Mouse (Mus musculus) neural tube, embryonic 13.5 days (tissue): ENCODE results near the gene Grm2. TPM values are rescaled to one million over a fixed set of nuclear protein-coding genes. Genes with fewer than 3 reads are reported as not detected.
"Not testable (repeated sequence)": the region's sequence is repeated elsewhere in the genome, so short reads cannot be mapped to it uniquely, and the experiment has no call there.

ENCODE experiments used
- ATAC-seq: fragments of 200-750 bp; cut with Nextera tagmentation; 2 replicates; pipeline ENCODE4 v1.8.0; 2017; ENCODE audit warnings: low read depth, mild to moderate bottlenecking, moderate TSS enrichment, moderate library complexity
- H3K27ac ChIP-seq: fragments of 300-500 bp; sonication (generic); replicated peaks from 2 replicates; pipeline ENCODE4 v1.5.1; 2015; ENCODE audit warnings: moderate library complexity, mild to moderate bottlenecking, inconsistent platforms
- H3K27me3 ChIP-seq: fragments of 300-500 bp; sonication (generic); 2 replicates; pipeline ENCODE4 v1.6.1; 2015; ENCODE audit warnings: mild to moderate bottlenecking, inconsistent platforms
- H3K36me3 ChIP-seq: fragments of 300-500 bp; sonication (generic); 2 replicates; pipeline ENCODE4 v1.6.1; 2015; ENCODE audit warnings: mild to moderate bottlenecking, inconsistent platforms
- H3K4me1 ChIP-seq: fragments of 300-500 bp; sonication (generic); replicated peaks from 2 replicates; pipeline ENCODE4 v1.6.1; 2015; ENCODE audit warnings: inconsistent platforms
- H3K4me2 ChIP-seq: fragments of 300-500 bp; sonication (generic); 2 replicates; pipeline ENCODE4 v1.6.1; 2015; ENCODE audit warnings: inconsistent platforms, mild to moderate bottlenecking, moderate library complexity
- H3K4me3 ChIP-seq: fragments of 300-500 bp; sonication (generic); 2 replicates; pipeline ENCODE4 v1.5.1; 2015; ENCODE audit warnings: mild to moderate bottlenecking, inconsistent platforms
- H3K9ac ChIP-seq: fragments of 300-500 bp; sonication (generic); 2 replicates; pipeline ENCODE4 v1.6.1; 2015; ENCODE audit warnings: moderate library complexity, mild to moderate bottlenecking, inconsistent platforms
- H3K9me3 ChIP-seq: fragments of 300-500 bp; sonication (generic); 2 replicates; pipeline ENCODE4 v1.6.1; 2016; ENCODE audit warnings: inconsistent platforms
- WGBS: fragments of 180-500 bp; shearing (Covaris S2); methylation state at CpG from one replicate; pipeline ENCODE4 v1.1.7; 2015; 5-methylcytosine and 5-hydroxymethylcytosine counted together
- polyA plus RNA-seq: library from polyadenylated mRNA; unstranded; fragments of >200 nt; fragmentation: Nextera tagmentation; extraction: Ambion mirVana; gene quantifications from 2 replicates; pipeline ENCODE4 v1.2.1, GENCODE M21; 2015

The Grm2 gene
- polyA plus RNA-seq, 1 experiment from 2014 or later, result 3.5 TPM

DNA sequence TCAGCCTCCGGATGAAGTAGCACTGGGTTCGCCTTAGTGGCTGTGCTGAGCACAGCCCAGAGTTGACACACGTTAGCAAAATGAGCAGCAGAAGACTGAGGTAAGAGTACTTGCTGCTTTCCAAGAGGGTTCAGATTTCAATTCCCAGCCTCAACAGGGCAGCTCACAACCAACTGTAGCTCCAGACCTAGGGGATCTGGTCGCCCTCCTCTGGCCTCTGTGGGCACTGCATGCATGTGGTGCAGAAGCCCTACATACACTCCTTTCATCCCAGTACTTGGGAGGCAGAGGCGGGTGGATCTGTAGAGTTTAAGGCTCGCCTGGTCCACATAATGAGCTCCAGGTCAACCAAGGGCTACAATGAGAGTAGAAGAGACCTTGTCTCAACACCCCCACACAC lies 12.1 kb downstream of the Grm2 start:
- no peaks in the 10 kb centered on the region for H3K4me1 ChIP-seq
- 64% methylated on average over 6 of the region's 6 CpGs for WGBS
- no peaks in the 10 kb centered on the region for H3K27me3 ChIP-seq
- H3K36me3 ChIP-seq, result no peaks in the 10 kb centered on the region
- H3K4me3 ChIP-seq, result no peak overlapping the region
- H3K9ac ChIP-seq, result no peak overlapping the region
- H3K4me2 ChIP-seq, result no peak overlapping the region
- H3K27ac ChIP-seq, result no peak overlapping the region
- no peak for ATAC-seq
- H3K9me3 ChIP-seq, result no peaks in the 10 kb centered on the region

DNA sequence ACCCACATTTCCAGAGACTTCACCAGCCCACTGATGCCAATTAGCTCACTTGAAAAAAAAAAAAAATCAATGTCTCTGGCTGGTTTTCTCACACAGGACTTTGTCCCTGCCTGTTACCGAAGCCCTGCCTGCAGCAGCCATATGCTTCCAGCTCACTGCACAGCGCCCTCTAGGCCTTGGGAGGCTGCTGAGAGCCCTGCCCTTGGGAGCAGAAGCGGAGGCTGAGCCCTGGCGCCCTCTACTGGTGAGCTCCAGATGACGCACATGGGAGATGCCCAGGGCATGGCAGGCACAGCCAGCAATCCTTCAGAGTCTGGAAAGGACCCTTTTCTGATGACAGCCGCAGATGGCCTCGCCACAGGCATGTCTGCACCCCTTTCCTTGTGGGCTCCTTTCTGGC lies 12.8 kb downstream of the Grm2 start:
- no peak for ATAC-seq
- no peak overlapping the region for H3K4me3 ChIP-seq
- no peak overlapping the region for H3K4me2 ChIP-seq
- no peaks in the 10 kb centered on the region for H3K27me3 ChIP-seq
- WGBS, result 31% methylated on average over 7 of the region's 7 CpGs
- H3K4me1 ChIP-seq, result no peaks in the 10 kb centered on the region
- no peak overlapping the region for H3K27ac ChIP-seq
- no peaks in the 10 kb centered on the region for H3K9me3 ChIP-seq
- no peaks in the 10 kb centered on the region for H3K36me3 ChIP-seq
- H3K9ac ChIP-seq, result no peak overlapping the region

DNA sequence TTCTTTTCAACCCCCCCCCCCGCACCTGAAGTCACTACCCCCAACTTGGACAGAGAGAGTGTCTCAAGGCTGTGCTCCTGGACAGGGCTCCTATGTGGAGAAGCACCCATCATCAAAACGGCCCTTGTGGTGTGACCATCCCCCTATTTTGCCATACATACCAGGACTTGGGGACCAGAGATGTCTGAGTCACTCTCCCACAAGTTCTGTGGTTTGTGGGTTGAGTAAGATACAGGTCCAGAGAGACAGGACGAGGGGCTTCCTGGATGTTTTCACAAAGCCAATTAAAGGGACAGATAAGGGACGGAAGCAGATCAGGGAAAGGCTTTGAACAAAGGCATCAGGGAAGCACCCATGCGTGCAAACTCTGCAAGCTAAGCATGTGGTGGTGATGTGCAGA lies 14.5 kb downstream of the Grm2 start:
- no peak for ATAC-seq
- 68% methylated on average over 5 of the region's 5 CpGs for WGBS

DNA sequence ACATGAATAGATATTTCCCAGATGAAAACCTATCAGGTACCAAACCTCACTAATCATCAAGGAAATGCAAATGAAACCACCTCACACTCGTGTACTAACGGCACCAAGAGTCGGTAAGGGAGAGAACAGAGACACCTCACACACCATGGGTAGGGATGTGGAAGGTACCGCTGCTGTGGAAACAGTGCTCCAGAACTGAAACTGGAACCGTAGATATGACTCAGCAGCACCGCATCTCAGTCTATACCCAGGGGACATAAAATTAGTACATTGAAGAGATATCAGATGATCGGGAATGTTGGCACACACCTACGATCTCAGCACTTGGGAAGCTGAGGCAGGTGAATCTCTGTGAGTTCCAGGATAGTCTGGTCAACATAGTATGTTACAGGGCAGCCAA lies 17.7 kb downstream of the Grm2 start:
- Histone ChIP-seq H3K9me3 (no peaks in the 10 kb centered on the region), H3K9ac (no peak overlapping the region), H3K4me3 (no peak overlapping the region), H3K27me3 (no peaks in the 10 kb centered on the region), H3K4me1 (no peaks in the 10 kb centered on the region), H3K27ac (no peak overlapping the region), H3K4me2 (no peak overlapping the region), H3K36me3 (no peaks in the 10 kb centered on the region)
- 91% methylated on average over 8 of the region's 8 CpGs for WGBS
- no peak for ATAC-seq

More for the DNA sequence above, 14.5 kb downstream of the Grm2 start:
- Histone ChIP-seq H3K27ac (no peak overlapping the region), H3K27me3 (no peaks in the 10 kb centered on the region), H3K4me1 (no peaks in the 10 kb centered on the region), H3K4me3 (no peak overlapping the region), H3K36me3 (no peaks in the 10 kb centered on the region), H3K9ac (no peak overlapping the region), H3K4me2 (no peak overlapping the region), H3K9me3 (no peaks in the 10 kb centered on the region)

DNA sequence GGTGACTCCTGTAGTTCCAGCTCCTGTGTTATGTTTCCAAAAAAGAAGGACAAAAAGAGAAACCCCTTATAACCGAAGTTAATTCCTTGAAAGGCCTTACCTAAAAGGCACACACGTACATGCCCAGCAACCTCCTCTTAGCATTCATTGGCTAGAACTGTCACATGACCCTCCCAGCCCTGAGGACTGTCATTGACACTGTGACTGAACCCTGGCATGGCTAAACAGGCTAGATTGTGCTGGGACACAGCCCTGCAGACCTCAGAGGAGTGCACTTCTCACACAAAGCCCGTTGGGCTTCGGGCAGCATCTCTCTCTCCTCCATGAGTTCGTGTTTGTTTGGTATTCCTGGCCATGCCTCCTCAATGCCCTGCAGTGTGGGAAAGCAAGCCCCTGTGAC lies 23.7 kb downstream of the Grm2 start:
- Histone ChIP-seq H3K27me3 (no peaks in the 10 kb centered on the region), H3K36me3 (no peaks in the 10 kb centered on the region), H3K9ac (no peak overlapping the region), H3K27ac (no peak overlapping the region), H3K4me1 (no peaks in the 10 kb centered on the region), H3K4me3 (no peak overlapping the region), H3K4me2 (no peak overlapping the region), H3K9me3 (no peaks in the 10 kb centered on the region)
- ATAC-seq, result no peak
- 68% methylated on average over 5 of the region's 5 CpGs for WGBS

DNA sequence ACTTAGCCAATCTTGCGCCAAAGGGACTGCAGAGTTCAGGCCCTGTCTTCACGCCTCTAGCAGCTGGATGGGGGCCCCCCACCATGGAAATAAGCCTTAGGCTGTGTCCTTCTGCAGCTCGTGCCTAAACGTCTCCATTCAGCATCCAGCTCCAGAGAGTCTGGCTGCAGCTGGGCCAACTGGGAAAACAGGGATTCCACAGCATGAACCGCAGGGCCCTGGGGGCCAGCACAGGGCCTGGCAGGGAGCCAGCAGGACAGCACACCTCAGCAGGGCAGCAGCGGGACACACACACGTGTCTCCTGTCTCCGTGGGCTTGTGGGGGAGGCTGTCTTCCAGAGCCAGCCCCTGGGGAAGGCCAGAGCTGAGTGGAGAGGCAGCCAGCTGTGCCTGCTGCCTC lies 28.1 kb downstream of the Grm2 start:
- not testable (repeated sequence) for H3K4me1 ChIP-seq, ATAC-seq, H3K9ac ChIP-seq, H3K36me3 ChIP-seq, H3K27me3 ChIP-seq, H3K9me3 ChIP-seq, H3K4me2 ChIP-seq, H3K27ac ChIP-seq, H3K4me3 ChIP-seq
- 28% methylated on average over 8 of the region's 8 CpGs for WGBS

DNA sequence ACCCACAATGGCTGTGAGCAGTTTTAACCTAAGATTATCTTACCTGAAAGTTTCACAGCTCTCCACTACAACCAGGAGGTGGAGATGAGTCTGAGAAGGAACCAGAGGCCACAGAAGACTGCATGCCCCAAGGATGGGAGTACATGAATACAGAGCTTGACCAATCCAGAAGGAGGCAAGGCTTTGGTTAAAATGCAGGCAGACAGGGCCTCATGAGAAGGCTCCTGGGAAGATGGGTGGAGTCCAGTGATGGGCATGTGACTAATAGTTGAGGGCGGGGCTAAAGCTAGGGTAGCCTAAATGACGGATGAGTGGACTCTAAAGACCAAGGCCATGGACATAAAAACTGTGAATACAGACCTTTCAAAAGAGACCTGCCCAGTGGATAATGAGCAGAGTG lies 29.6 kb downstream of the Grm2 start, which contains the start of gene Iqcf6:
Gene Iqcf6, plus strand, starts transcription at position 301 of the 400 bp plus-strand sequence.
- Histone ChIP-seq H3K4me2 (no peak within 1 kb of the TSS), H3K27ac (no peak within 1 kb of the TSS), H3K4me1 (no peaks in the 10 kb centered on the region), H3K4me3 (no peak within 1 kb of the TSS), H3K36me3 (no peaks in the 10 kb centered on the region), H3K9me3 (no peaks in the 10 kb centered on the region), H3K9ac (no peak within 1 kb of the TSS), H3K27me3 (no peaks in the 10 kb centered on the region)
- WGBS, result 79% methylated on average over 2 of the region's 2 CpGs
- ATAC-seq, result no peak

DNA sequence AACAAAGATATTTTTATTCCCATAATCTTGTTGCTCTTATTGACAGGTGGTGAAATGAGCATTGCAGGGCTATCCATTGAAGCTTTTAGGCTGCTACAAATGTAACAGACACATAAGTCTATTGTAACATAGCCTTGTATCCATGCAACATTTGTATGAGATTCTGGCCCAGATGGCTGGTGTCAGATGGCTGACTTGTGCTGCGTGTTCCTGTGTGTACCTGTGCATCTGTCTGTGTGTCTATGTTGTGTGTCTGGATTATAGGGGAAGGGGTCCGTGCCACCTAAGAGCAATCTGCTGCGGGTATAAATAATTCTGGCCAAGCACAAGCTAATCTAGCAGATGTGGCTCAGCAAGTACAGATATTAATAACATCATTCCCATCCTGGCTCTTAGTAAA lies 38.4 kb downstream of the Grm2 start:
- 0 out of 2 replicates have a peak, but pooled peaks cover 6% of the 10 kb centered on the region for H3K9me3 ChIP-seq
- H3K4me1 ChIP-seq, result no peaks in the 10 kb centered on the region
- no peaks in the 10 kb centered on the region for H3K27me3 ChIP-seq
- ATAC-seq, result no peak
- no peak overlapping the region for H3K9ac ChIP-seq
- H3K36me3 ChIP-seq, result no peaks in the 10 kb centered on the region
- 90% methylated on average over 3 of the region's 3 CpGs for WGBS
- H3K27ac ChIP-seq, result no peak overlapping the region
- H3K4me3 ChIP-seq, result no peak overlapping the region
- no peak overlapping the region for H3K4me2 ChIP-seq

DNA sequence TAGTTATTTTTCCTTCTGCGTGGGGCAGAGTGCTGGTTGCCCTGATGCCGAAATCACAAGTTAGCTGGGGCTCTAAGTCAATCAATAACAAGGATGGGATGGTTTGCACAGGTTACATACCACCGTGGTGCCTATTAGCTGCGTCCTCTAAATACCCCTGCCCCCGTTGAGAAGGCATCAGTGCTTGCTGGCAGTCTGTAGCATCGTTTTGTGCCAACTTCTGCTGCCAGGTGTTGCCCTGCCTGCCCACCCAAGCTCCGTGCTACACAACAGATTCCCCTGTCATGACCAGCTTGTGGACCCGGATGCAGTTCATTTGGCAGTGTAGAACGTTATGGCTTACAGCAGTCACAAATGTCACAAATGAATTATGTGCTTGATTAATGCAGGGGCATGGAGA lies 39.6 kb downstream of the Grm2 start:
- no peaks in the 10 kb centered on the region for H3K36me3 ChIP-seq
- no peak overlapping the region for H3K9ac ChIP-seq
- no peak overlapping the region for H3K27ac ChIP-seq
- H3K4me2 ChIP-seq, result no peak overlapping the region
- no peak for ATAC-seq
- no peaks in the 10 kb centered on the region for H3K4me1 ChIP-seq
- 84% methylated on average over 9 of the region's 9 CpGs for WGBS
- H3K27me3 ChIP-seq, result no peaks in the 10 kb centered on the region
- no peak overlapping the region for H3K4me3 ChIP-seq
- H3K9me3 ChIP-seq, result 0 out of 2 replicates have a peak, but pooled peaks cover 6% of the 10 kb centered on the region

DNA sequence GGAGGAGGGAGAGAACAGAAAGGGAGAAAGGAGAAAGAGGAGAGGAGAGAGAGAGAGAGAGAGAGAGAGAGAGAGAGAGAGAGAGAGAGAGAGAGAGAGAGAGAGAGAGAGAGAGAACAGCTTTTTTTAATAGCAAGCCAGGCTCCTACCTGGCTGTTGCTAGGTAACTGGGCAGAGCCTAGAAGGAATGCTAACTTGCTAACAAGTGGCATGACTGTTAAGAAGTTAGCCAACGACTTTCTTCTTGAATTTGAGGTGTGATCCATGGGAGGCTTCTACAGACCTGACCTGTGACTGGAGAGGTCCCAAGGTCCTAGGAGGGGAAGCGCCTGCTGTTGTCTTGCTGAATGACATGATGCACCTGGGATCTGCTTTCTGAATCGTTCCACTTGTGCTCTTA lies 41.3 kb downstream of the Grm2 start:
- H3K9me3 ChIP-seq, result 0 out of 2 replicates have a peak, but pooled peaks cover 6% of the 10 kb centered on the region
- H3K27ac ChIP-seq, result no peak overlapping the region
- ATAC-seq, result no peak
- no peak overlapping the region for H3K4me2 ChIP-seq
- H3K27me3 ChIP-seq, result no peaks in the 10 kb centered on the region
- H3K9ac ChIP-seq, result no peak overlapping the region
- no peak overlapping the region for H3K4me3 ChIP-seq
- H3K4me1 ChIP-seq, result no peaks in the 10 kb centered on the region
- no peaks in the 10 kb centered on the region for H3K36me3 ChIP-seq
- WGBS, result 53% methylated on average over 3 of the region's 3 CpGs

DNA sequence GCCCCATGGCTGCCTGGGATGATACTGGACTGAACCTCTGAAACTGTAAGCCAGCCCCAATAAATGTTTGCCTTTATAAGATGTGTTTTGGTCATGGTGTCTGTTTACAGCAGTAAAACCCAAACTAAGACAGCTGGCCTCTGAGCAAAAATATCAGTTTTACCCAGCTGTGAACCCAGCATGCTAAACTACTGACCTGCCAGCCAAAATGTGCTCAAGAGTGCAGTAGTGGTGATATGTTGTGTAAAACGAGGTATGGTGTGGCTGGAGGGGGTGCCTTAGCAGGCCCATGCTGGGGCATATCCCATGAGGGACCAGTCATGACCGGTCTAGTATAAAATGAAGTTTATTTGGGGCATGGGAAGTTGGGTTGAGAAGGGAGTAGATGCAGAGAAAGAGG lies 41.9 kb downstream of the Grm2 start:
- H3K27ac ChIP-seq, result no peak overlapping the region
- H3K36me3 ChIP-seq, result no peaks in the 10 kb centered on the region
- no peaks in the 10 kb centered on the region for H3K9me3 ChIP-seq
- no peak overlapping the region for H3K4me2 ChIP-seq
- H3K4me1 ChIP-seq, result no peaks in the 10 kb centered on the region
- no peaks in the 10 kb centered on the region for H3K27me3 ChIP-seq
- H3K4me3 ChIP-seq, result no peak overlapping the region
- H3K9ac ChIP-seq, result no peak overlapping the region
- 68% methylated on average over 2 of the region's 2 CpGs for WGBS
- ATAC-seq, result no peak

DNA sequence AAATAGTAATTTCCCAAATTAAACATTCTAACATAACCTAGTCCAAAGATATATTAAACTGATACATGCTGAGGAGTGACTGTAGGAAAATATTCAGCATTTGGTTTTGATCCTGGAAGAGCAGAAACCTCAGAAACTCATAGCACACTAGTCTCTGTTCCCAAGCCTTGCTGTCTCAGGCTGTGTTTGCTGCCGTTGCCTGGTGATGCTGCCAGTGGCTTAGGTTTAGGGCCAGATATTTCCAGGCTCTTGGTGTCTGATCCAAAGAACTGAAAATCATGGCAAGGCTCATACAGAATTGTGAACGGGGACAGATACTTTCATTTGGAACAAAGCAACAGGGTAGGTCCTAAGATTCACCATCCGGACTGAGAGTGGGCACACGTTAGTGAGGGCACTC lies 45.2 kb downstream of the Grm2 start:
- Histone ChIP-seq H3K9ac (no peak overlapping the region), H3K9me3 (no peaks in the 10 kb centered on the region), H3K36me3 (no peaks in the 10 kb centered on the region), H3K27me3 (no peaks in the 10 kb centered on the region), H3K4me1 (no peaks in the 10 kb centered on the region), H3K4me3 (no peak overlapping the region), H3K27ac (no peak overlapping the region), H3K4me2 (no peak overlapping the region)
- ATAC-seq, result no peak
- 81% methylated on average over 4 of the region's 4 CpGs for WGBS

DNA sequence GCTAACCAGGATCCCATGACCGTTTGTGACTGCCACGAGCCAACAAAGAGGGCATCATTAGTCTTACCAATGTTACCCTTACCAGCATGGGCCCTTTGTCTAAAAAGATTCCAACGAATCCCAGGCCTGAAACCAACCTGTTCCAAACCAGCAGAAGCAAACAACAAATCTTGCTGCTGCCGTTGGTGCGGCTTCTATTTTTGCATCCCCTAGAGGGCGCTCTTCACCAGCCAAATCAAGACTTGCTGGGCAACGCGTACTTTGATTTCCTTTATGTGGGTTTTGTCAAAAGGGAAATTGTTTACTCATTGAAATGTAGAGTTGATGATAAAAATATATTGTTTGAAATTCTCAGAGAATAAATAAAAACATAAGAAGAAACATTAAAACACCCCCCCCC lies 55.3 kb downstream of the Grm2 start:
- peaks cover 4% of the 10 kb centered on the region; the same call in 1 of the 2 replicates for H3K4me1 ChIP-seq
- no peaks in the 10 kb centered on the region for H3K9me3 ChIP-seq
- no peak overlapping the region for H3K4me3 ChIP-seq
- no peaks in the 10 kb centered on the region for H3K27me3 ChIP-seq
- no peaks in the 10 kb centered on the region for H3K36me3 ChIP-seq
- H3K4me2 ChIP-seq, result no peak overlapping the region
- no peak overlapping the region for H3K27ac ChIP-seq
- H3K9ac ChIP-seq, result no peak overlapping the region
- ATAC-seq, result no peak
- 27% methylated on average over 8 of the region's 8 CpGs for WGBS
